Mouse (Mus musculus) cerebellum, postnatal 4 days (tissue): ENCODE measurements at regions not wholly inside any gene's neighbourhood (a gene's known extent, or its start where the extent isn't known, plus 50 kb on each side); places are given as distances from the start of the nearest gene placed in this dataset.

Experiments
- DNase-seq, 2 experiments: peaks; one replicate each; pipeline ENCODE4 v3.0.0; 2022; ENCODE audit warnings: low spot score in 2 of 2, mixed read lengths in 1 of 2

GRCm38 (mm10) chr8:115549112-115549511 lies 158.5 kb downstream of the Maf start:
- no peak for DNase-seq

- no peak for DNase-seq
These were observed 163.5 kb downstream of the Maf start for GRCm38 (mm10) chr8:115544067-115544466.

- no peak for DNase-seq
These were observed 164.7 kb downstream of the Maf start for GRCm38 (mm10) chr8:115542935-115543334.

- no peak for DNase-seq
These were observed 168.0 kb downstream of the Maf start for GRCm38 (mm10) chr8:115539600-115539999.

- DNase-seq = no peak
These were observed 169.4 kb downstream of the Maf start for GRCm38 (mm10) chr8:115538236-115538635.

- DNase-seq = no peak
These were observed 169.8 kb downstream of the Maf start for GRCm38 (mm10) chr8:115537761-115538160.

GRCm38 (mm10) chr8:115536554-115537346 lies 170.8 kb downstream of the Maf start:
- no peak for DNase-seq

- peak in 1 of 2 experiments; percentile 25 for DNase-seq
These were observed 171.6 kb downstream of the Maf start for GRCm38 (mm10) chr8:115536001-115536400.

- DNase-seq = no peak
These were observed 173.6 kb downstream of the Maf start for GRCm38 (mm10) chr8:115534030-115534429.

GRCm38 (mm10) chr8:115531343-115531742 lies 176.3 kb downstream of the Maf start:
- no peak for DNase-seq

- DNase-seq = no peak
These were observed 177.8 kb downstream of the Maf start for GRCm38 (mm10) chr8:115529568-115530342.

- DNase-seq = no peak
These were observed 178.7 kb downstream of the Maf start for GRCm38 (mm10) chr8:115528879-115529278.

GRCm38 (mm10) chr8:115525149-115525548 lies 182.4 kb downstream of the Maf start:
- DNase-seq = no peak

GRCm38 (mm10) chr8:115524713-115525112 lies 182.9 kb downstream of the Maf start:
- DNase-seq = peak in 1 of 2 experiments; percentile 67

- DNase-seq = no peak
These were observed 185.1 kb downstream of the Maf start for GRCm38 (mm10) chr8:115522527-115522926.

- DNase-seq = no peak
These were observed 191.9 kb downstream of the Maf start for GRCm38 (mm10) chr8:115515647-115516046.

- DNase-seq = no peak
These were observed 193.1 kb downstream of the Maf start for GRCm38 (mm10) chr8:115514485-115514884.

GRCm38 (mm10) chr8:115507180-115507579 lies 200.4 kb downstream of the Maf start:
- no peak for DNase-seq

GRCm38 (mm10) chr8:115506741-115507140 lies 200.9 kb downstream of the Maf start:
- DNase-seq = no peak

GRCm38 (mm10) chr8:115496016-115496415 lies 211.6 kb downstream of the Maf start:
- DNase-seq = no peak

GRCm38 (mm10) chr8:115494353-115494752 lies 213.2 kb downstream of the Maf start:
- DNase-seq = no peak

- DNase-seq = no peak
These were observed 220.7 kb downstream of the Maf start for GRCm38 (mm10) chr8:115486904-115487303.

GRCm38 (mm10) chr8:115481136-115481535 lies 226.5 kb downstream of the Maf start:
- no peak for DNase-seq
